Mouse (Mus musculus) gastrocnemius, adult 18-20 months (tissue): ENCODE results near the gene Pde2a. TPM values are rescaled to one million over a fixed set of nuclear protein-coding genes. Genes with fewer than 3 reads are reported as not detected.
A peak's percentile ranks its signal among the peaks of the same experiment; 100 is the strongest.

Source experiments
- DNase-seq: peaks from one replicate; pipeline ENCODE4 v3.0.0; 2021; ENCODE audit warnings: low spot score
- total RNA-seq, 2 experiments: library from RNA; stranded (reverse); gene quantifications; 2 replicates each; pipeline ENCODE4 v1.2.3; 2021

Gene Pde2a
- total RNA-seq, 2 experiments from 2014 or later = 21.0 to 23.0 TPM

GRCm38 (mm10) chr7:101452669-101453068, 31.2 kb downstream of the Pde2a start:
- DNase-seq = no peak

- DNase-seq = no peak
Measured at GRCm38 (mm10) chr7:101453296-101453695, 31.8 kb downstream of the Pde2a start.

- DNase-seq = no peak
Measured at GRCm38 (mm10) chr7:101453725-101454124, 32.2 kb downstream of the Pde2a start.

- DNase-seq = no peak
Measured at GRCm38 (mm10) chr7:101454479-101454878, 33.0 kb downstream of the Pde2a start.

- no peak for DNase-seq
Measured at GRCm38 (mm10) chr7:101455141-101455540, 33.6 kb downstream of the Pde2a start.

- no peak for DNase-seq
Measured at GRCm38 (mm10) chr7:101456318-101456717, 34.8 kb downstream of the Pde2a start.

- no peak for DNase-seq
Measured at GRCm38 (mm10) chr7:101456789-101457188, 35.3 kb downstream of the Pde2a start.

GRCm38 (mm10) chr7:101457283-101457682, 35.8 kb downstream of the Pde2a start:
- no peak for DNase-seq

- DNase-seq = no peak
Measured at GRCm38 (mm10) chr7:101457801-101458200, 36.3 kb downstream of the Pde2a start.

- DNase-seq = no peak
Measured at GRCm38 (mm10) chr7:101458278-101458781, 36.8 kb downstream of the Pde2a start.

GRCm38 (mm10) chr7:101459305-101459813, 37.9 kb downstream of the Pde2a start:
- no peak for DNase-seq

GRCm38 (mm10) chr7:101459923-101460607, 38.6 kb downstream of the Pde2a start:
- no peak for DNase-seq

GRCm38 (mm10) chr7:101460608-101460957, 39.1 kb downstream of the Pde2a start:
- peak; percentile 86 for DNase-seq

GRCm38 (mm10) chr7:101461571-101461970, 40.1 kb downstream of the Pde2a start:
- no peak for DNase-seq

- DNase-seq = no peak
Measured at GRCm38 (mm10) chr7:101462327-101463068, 41.0 kb downstream of the Pde2a start.

- no peak for DNase-seq
Measured at GRCm38 (mm10) chr7:101463665-101464271, 42.3 kb downstream of the Pde2a start.

- no peak for DNase-seq
Measured at GRCm38 (mm10) chr7:101464927-101465326, 43.4 kb downstream of the Pde2a start.

- DNase-seq = peak; percentile 47
Measured at GRCm38 (mm10) chr7:101465392-101465791, 43.9 kb downstream of the Pde2a start.

- DNase-seq = no peak
Measured at GRCm38 (mm10) chr7:101465850-101466580, 44.5 kb downstream of the Pde2a start.

- DNase-seq = no peak
Measured at GRCm38 (mm10) chr7:101466581-101467081, 45.1 kb downstream of the Pde2a start.

GRCm38 (mm10) chr7:101471423-101471822, 49.9 kb downstream of the Pde2a start:
- no peak for DNase-seq
